Mouse (Mus musculus): Measurements from ENCODE around the gene Akap13. TPM values are rescaled to one million over a fixed set of nuclear protein-coding genes. Genes with fewer than 3 reads are reported as not detected.

Gene Akap13
- 7.8 and 9.4 TPM in 2 replicates for polyA plus RNA-seq (2012; rRNA removed)

DNA sequence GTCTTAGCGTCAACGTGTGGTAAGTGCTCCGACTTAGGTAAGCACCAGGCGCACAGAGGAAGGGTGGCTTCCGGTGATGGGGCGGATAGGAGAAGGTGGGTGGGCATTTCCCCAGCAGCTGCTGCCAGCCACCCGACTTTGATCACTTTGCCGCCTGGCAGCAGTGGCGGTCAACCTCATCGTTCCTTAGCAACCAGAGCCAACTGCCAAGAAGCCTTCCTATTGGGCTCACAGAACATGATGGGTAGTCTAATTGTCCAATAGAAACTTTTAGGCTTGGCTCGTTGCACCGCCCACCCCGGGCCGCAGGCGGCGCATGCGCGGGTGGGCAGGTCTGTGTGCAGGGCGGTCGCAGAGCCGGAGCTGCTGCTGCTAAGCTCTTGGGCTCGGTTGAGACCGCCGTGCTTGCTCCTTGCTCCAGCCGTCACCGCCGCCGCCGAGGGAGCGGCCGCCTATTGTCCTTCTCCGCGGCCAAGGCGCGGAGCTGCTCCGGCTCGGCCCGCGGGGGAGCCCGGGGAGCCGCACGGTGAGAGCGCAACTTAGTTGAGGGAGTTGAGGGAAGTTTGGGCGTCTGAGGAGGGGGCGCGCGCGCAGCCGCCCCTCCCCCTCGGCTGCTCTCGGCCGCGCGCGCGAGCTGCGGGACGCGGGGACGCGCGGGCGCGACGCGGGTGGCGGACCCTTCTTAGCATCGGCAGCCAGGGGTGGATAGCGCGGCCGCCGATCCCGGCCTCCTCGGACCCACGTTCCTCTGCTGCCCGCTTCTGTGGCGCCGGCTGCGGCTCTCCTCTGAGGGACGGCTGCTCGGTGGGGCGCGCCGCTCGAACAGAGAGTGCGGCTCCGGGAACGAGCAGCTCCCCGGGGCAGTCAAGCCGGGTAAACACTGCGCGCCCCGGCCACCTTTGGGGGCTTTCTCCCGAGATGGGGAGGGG lies at the start of gene Akap13:
TSS of gene Akap13 (plus strand) at position 312 of the 929 bp plus-strand sequence.

Other genes starting within 250 kb of the Akap13 start
- 0.01 TPM in 1 of 2 replicates, not detected in the other for gene Sv2b, start 146.3 kb upstream of the Akap13 start, polyA plus RNA-seq (2012; rRNA removed)

Measured in liver, embryonic 18 days (tissue).